Mouse (Mus musculus): ENCODE results near the gene Nudt4. TPM values are rescaled to one million over a fixed set of nuclear protein-coding genes. Genes with fewer than 3 reads are reported as not detected.
"Not testable (repeated sequence)": the region's sequence is repeated elsewhere in the genome, so short reads cannot be mapped to it uniquely, and the experiment has no call there.

Nudt4 gene
- total RNA-seq, 2 experiments from 2014 or later, result 245 to 277 TPM

DNA sequence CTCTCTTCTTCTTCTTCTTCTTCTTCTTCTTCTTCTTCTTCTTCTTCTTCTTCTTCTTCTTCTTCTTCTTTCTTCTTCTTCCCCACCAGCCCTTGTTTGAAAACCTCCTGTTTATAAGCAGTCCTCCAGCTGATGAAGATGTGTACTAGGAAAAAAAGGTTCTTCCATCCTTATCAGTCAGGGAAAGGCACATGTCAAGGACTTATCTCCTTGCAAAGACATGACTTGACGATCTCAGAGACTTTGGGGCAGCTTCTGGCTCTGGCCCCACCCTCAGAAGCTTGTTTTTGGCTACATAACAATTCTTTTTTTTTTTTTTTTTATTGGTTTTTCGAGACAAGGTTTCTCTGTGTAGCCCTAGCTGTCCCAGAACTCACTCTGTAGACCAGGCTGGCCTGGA, 5.5 kb upstream of the Nudt4 start:
- no peak for DNase-seq
- intact Hi-C loops (cut with DNase I), result no loop called here

DNA sequence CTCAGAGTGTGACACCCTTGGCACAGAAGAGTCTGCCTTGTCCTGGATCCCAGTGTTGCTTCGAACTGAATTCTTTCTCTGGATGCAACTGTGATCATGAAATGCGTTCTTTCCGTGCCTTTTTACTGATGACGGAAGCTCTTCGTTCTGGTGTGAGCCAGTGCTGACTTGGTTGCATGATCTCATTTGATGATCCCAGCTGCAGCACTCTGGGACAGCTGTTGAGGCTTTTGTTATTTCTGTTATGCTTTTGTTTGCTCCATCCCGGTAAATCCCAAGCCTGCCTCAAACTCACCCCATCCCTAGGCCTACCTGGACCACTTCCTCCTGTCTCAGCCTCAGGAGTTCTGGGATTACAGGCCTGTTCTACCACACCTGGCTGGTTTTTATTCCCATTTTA, 4.1 kb upstream of the Nudt4 start:
- DNase-seq, result no peak
- intact Hi-C loops (cut with DNase I), result no loop called here

DNA sequence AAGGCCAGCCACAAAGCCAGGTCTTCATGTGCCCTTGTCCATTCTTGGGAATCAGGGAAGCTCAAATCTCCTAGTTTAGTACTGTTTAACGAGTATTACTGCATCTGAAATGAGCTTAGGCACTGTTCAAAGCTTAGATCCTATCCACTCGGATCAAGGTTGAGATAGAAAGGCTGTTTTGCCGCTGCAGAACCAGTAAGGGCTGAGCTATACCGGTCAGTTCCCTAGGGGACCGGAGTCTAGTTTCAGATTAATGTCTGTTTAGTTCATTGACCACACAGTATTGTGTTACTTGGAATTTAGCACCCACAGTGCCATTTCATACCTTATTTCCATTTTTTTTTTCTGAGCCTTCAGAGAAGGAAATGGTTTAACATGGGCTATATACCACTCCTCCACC, 3.6 kb upstream of the Nudt4 start:
- no peak for DNase-seq
- intact Hi-C loops (cut with DNase I), result no loop called here

DNA sequence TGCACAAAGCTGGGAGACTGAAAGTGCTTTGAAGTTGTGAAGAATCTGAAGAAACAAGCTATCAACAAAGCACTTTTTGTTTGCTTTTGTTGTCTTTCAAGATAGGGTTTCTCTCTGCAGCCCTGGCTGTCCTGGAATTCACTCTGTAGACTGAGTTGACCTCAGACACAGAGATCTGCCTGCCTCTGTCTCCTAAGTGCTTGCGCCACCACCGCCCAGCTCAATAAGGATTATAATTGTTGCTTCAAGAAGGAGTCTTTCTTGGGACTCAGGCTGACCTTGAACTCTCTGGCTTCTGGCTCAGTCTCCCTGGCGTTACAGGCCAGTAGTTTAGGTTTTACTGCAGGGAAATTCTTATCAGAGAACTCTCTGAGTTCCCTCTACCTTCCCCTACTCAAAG, 2.8 kb upstream of the Nudt4 start:
- DNase-seq, result no peak
- intact Hi-C loops (cut with DNase I), result no loop called here

DNA sequence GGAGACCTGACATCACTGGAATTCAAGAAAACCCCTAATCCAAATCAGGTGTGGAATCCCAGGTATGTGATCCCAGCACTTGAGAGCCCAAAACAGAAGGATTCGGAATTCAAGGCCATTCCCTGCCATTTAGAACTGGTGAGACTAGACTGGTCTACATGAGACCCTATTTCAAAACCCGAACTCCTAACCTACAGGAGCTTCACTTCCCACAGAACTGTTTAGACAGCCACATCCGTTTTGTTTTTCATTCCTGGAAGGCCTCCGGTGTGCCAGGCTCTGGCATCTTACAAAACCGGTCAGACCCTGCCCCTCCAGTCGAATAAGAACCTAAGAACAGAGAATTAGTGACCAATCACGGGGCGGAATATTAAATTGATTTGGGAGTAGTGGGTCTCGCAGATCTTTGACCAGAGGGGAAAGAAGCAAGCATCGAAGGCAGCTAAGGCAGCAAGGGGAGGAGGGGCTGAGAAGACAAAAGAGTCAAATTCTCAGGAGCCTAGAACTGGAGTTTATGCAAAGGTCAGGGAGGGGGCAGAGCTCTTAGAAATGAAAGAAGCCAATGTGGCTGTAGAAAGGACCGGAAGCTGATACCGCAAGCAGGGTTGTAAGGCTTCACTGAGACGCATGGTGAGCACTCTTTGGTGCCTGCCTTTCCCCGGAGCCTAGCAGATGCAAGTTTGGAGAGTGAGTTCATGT, 1.4 kb upstream of the Nudt4 start:
- intact Hi-C loops (cut with DNase I), result no loop called here

DNA sequence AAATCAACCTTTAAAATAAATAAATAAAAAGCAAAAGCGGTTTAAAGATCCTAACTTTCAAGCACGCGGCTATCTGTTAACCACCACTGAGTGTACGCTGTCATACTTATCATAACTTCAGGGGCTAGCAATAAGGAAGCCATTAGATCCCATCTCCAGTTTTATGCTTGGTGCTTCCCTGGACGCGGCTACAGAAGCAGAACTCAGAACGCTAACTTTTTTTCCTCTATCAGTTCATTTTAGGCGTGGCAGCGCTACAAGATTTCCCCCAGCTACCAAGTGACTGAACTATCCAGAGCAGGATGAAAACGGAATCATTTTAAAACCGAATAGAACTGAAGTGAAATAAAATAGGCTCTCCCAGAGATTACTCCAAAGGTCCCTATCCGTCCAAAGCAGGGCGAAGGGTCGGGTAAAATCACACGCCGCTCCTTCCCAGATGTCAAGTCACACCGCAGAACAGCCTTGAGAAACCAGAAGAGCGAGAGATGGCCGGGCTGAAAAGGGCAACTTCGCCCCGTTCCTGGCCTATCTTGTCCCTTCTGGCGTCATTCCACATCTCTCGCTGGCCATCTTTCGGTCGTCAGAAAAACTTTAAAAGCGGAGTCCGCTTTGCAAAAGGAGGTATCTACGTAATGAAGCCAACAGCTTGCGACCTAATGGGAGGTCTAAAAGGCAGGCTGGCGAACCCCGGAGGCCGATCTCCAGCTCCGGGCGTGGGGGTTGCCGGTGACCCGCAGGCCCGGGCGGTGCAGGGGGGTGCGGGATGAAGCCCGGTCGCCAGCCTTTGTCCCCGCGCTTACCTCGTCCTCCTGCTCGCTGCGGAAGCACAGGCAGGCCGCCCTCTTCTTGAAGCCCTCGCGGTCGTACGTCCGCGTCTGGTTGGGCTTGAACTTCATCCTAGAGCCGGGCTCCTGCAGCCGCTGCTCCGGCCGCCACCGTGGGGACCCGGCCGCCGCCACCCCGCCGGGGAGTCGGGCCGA, 796 bp downstream of the Nudt4 start:
- intact Hi-C loops (cut with DNase I), result loop anchor here (2.0 to 5.0 kb wide), 2 partner anchors 208 to 1054 kb away; partner anchors contain the start of gene Btg1
- peak; percentile 55 to 69 for DNase-seq

More for the DNA sequence above, 1.4 kb upstream of the Nudt4 start:
- no peak for DNase-seq

DNA sequence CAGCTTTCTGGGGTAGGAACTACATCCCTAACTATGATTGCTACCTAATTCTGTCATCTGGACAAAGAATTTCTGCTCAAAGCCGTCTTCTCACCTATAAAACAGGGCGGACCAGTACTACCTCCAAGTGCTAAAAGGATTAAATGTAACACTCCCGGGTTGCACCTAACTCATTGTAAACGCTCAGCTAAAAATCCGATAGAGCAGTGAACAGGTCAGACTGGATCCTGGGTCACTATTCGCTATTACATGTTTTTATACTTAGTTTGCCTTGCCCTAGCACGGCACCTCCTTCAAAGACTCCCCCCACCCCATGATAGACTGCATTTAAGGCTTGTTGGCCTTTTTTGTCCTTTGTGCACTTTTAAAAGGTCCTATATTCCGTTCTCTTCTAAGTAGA, 1.6 kb downstream of the Nudt4 start:
- intact Hi-C loops (cut with DNase I), result loop anchor here (2.0 to 5.0 kb wide), 2 partner anchors 208 to 1055 kb away; partner anchors contain the start of gene Btg1
- DNase-seq, result no peak

DNA sequence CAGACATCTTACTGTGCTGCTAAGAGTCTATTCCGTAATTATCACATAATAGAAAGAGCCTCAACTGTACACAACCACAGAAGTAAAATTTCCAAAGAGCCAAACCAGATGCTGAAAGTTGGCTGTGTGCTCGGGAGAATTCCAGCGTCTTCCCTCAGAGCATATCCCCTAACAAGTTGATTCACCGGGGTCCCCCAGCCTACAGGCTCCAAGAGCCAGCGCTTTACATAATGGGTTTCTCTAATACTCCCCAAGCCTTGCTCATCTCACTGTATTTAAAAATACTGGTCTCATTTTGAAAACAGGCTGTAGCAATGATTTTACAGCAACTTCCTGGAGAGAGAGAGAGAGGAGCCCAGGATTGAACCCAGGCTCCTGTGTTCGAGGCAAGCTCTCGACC, 2.3 kb downstream of the Nudt4 start:
- intact Hi-C loops (cut with DNase I), result loop anchor here (2.0 to 5.0 kb wide), 3 partner anchors 117 to 1056 kb away; partner anchors contain the start of gene Btg1
- DNase-seq, result no peak

DNA sequence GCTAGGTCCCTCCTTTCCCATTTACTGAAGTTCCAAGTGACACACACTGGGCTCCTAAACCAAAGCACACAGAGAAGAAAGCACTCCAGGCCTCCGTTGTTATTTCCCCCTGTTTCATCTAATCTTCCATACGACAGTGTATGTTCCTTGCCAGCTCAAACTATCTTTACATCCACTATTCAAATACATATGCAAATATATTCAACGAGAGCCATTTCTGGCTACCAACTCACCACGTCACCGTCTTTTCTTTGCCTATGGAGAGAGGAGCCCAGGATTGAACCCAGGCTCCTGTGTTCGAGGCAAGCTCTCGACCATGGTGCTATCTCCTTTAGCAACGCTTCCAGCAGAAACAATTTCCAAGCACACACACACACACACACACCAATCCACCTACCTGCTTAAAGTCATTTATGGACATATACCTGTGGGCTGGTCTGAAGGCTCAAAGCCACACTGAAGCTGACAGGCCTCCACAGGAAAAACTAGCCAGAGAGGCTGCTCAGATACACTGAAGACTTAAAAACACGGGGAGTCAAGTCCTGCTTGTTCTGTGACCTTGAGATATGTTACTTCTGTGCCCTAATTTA, 3.5 kb downstream of the Nudt4 start:
- no peak for DNase-seq
- intact Hi-C loops (cut with DNase I), result loop anchor here (2.0 to 5.0 kb wide), 2 partner anchors 118 to 1057 kb away; partner anchors contain the start of gene Btg1

DNA sequence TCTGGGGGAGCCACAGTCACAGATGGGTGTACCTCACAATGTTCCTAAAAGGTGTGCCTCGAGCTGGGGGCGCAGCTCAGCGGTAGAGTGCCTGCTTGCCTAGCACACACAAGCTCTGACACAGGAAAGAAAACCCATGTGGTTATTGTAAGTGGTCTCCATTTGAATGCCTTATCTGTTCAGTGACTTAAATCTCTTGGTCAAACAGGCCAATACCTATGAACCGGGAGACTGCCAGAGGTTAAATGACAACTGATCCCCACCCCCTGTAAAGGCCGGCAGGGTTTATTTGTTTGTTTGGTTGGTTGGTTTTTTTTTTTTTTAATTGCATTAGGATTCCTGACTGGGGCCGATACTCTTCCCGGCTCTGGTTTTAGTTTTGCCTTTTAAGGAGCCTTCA, 4.5 kb downstream of the Nudt4 start:
- intact Hi-C loops (cut with DNase I), result no loop called here
- no peak for DNase-seq

DNA sequence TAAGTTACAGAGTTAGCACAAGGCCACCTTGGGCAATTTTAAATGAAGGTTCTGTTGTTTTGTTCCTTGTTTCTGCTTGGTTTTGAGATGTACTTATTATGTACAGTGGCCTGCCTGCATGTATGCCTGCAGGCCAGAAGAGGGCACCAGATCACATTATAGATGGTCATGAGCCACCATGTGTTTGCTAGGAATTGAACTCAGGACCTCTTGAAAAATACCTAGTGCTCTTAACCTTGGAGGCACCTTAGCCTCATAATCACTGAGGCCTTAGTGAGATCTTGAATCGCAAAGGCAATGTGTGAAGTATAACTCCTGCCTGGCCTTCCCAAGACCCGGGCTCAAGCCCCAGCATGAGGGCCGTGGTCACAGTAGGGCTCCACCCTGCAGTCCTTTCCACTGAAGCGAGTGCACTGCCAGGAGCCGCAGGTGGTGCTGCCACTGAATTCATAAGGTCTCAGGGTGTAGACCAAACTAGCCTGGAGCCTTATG, 6.6 kb downstream of the Nudt4 start:
- no peak for DNase-seq

DNA sequence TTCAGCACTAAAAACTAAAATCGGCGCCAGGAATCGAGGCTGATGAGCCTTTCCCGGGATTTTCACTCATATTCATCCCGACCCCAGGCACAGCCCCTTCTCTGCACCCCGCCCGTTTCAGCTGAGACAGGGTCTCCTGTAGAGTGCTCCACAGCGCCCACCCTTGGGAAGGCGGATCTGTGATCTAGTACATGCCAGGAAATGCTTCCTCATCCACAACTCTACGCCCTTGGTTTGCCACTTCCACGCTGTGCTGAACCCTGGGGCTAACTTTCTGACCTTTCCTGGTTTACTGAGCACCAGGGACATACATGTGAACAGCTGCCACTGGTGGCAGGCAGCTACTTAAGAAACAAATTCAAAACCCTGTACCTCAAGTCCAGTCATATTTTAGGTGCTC, 8.1 kb downstream of the Nudt4 start:
- DNase-seq, result no peak
- intact Hi-C loops (cut with DNase I), result loop anchor here (2.0 kb wide), 1 partner anchor 217 kb away; no protein-coding TSS in a partner anchor

More for the DNA sequence above, 6.6 kb downstream of the Nudt4 start:
- intact Hi-C loops (cut with DNase I), result loop anchor here (1.0 to 2.0 kb wide), 2 partner anchors 215 to 301 kb away; no protein-coding TSS in a partner anchor

DNA sequence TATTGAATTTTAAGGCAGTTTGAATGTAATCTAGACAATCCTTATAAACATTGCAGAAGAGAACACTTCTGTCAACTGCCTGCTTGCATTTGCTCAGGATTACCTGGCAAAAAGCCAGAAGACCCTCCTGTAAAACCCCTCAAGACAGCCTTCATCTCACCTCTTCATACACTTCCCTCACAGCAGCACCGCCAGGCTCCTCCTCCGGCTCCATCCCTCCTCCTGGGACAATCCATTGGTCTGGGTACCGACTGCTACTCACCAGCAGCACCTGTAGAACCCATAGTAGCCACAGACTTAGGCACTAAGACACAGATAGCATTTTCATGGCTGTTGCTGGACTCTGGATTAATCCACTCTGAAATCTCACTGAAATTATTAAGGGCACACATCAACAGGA, 11.6 kb downstream of the Nudt4 start:
- intact Hi-C loops (cut with DNase I), result no loop called here
- no peak for DNase-seq

DNA sequence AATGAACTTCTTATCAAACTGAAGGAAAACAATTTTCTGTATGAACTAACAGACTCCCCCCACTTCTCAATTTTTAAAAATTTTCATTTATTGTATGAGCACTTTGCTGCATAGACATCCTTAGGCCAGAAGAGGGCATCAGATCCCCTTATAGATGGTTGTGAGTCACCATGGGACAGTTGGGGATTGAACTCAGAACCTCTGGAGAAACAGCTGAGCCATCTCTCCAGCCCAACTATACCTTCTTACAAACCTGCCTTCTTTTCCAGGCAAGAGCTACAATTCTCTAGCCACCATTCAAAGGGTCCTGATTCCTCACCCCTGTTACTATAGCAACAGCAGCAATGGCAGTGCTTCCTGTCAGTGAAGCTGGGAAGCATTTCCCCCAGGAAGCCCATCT, 12.2 kb downstream of the Nudt4 start:
- intact Hi-C loops (cut with DNase I), result loop anchor here (2.0 kb wide), 1 partner anchor 481 kb away; no protein-coding TSS in a partner anchor
- DNase-seq, result no peak

DNA sequence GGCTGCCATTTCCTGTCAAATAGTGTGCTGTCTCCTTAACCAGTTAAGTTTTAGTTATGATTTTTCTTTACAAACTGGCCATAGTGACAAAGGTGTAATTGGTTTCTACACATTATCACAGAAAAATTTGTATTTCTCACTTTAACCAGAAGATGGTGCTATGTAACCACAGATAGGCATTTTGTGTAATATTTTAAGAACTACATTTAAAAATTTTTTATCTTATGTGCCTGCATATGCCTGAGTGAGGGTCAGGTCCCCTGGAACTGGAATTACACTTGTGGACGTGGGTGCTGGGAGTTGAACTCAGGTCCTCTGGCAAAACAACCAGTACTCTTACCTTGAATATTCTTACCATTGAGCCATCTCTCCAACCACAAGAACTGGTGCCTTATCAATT, 13.4 kb downstream of the Nudt4 start:
- intact Hi-C loops (cut with DNase I), result loop anchor here (1.0 to 2.0 kb wide), 2 partner anchors 344 to 482 kb away; no protein-coding TSS in a partner anchor
- no peak for DNase-seq

DNA sequence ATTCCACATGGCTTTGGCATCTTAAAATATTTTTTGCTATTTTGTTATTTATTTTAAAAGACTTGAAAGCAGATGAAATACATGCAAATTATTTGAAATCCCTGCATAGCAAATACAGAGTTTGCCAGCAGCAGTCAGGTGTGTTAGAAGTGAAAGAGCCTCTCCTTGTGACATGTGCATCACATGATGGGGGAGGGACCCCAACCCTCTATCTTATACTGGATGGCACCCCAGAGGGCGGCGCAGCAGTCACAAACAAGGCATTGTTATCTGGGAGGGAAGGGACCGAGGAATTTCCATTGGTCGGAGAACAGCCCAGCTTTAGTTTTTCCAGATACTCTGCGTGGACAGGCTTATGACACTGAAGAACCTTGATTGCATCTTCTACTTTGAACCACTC, 14.9 kb downstream of the Nudt4 start:
- DNase-seq; intact Hi-C loops (cut with DNase I): not testable (repeated sequence)

DNA sequence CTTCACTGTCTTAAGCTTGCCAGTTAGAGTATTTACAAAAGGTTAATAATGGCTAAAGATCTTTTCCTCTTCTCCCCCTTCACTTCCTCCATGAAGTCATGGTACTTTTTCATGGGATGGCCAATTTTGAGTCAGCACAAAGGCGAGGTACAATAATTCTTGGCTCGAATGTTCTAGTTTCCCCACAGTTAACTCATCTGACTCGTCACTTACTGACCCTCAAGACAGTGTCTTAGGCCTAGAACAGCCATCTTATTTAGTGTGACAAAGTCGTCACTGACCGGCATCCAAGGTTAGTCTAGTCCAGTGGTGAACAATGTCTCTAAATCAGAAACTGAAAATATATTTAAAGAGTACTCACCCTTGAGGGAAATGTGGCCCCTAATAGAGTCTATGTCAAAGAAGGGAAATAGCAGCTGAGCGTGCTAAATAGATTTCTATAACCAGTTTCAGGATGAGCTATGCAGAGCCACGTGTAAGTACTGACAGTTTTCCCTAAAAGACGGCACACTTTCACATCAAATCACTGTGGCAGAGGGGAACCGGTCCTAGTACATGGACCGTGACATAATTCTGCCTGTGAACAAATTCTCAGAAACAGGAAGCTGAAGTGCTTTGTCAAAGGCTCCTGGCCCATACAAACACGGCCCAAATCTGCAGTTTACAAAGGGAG, 15.7 kb downstream of the Nudt4 start:
- intact Hi-C loops (cut with DNase I), result no loop called here
- no peak for DNase-seq

DNA sequence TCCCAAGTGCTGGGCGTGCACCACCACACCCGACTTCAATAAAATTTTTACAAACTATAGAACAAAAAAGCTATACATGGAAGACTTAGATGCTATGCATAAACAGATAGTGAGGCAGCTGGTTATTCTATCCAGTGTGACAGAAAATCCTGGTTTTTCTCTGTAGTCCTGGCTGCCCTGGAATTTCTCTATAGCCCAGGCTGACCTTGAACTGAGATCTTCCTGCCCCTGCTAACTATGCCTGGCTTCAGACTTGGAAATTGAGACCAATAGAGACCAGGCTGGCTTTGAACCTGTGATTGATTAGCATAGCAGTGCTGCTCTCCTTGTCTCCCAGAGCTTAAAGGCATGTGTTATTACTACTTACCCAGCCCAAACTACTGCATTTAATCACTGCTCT, 17.8 kb downstream of the Nudt4 start:
- no peak for DNase-seq
- intact Hi-C loops (cut with DNase I), result no loop called here

DNA sequence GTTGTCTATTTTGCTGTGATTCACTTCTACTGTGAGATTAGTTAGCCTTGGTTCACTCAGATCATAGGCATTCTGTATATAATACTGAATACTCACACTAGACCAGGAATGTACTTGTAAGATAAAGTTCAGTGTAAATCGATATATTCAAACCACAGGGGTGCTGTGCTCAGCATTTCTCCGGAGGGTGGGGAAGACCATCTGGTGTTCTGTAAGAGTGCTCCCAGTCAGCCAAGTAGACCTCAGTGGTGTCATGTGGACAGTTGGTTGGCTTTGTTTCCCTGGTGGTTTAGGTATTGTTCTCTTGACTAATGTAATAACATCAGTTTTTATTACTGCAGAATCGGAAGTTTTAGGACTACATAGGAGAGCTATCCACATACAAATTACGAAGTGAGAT, 18.9 kb downstream of the Nudt4 start:
- DNase-seq, result no peak
- intact Hi-C loops (cut with DNase I), result no loop called here

DNA sequence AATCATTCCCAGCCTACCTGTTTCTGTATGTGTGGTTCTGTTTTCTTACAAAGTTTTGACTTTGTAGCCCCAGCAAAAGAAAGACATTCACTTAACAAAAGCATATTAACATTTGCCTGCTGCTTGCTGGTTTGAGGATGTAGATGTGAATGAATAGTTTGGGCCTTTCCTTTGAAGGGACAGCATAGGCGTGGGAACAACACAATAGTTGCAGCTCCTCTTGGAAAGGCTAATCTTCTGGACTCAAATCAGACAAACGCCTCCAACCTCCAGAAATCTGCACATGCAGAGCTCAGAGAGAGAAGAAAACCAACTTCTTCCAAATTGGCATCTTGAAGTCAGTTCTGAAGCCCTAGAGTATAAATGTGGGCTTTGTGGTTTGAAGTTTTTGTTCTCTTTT, 19.3 kb downstream of the Nudt4 start:
- intact Hi-C loops (cut with DNase I), result no loop called here
- DNase-seq, result no peak
